Mouse (Mus musculus): ENCODE results near the gene Crb2.

Crb2 gene

DNA sequence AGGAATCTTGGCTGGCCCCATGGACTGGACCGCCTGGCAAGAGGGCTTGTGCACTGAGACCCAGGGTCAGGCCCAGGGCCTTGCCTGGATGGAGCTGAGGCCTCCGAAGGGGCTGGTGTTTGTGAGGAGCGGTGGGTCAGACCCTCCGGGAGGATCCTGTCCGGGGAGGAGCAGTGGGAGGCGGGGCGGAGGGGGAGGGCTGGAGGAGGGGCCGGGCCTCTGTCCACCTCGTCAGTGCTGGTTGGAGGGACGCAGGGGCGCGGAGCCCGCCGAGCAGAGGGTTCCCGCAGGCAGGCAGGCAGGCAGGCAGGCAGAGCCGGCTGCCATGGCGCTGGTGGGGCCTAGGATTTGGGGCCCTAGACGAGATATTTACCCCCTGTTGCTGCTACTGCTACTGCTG lies at the start of gene Crb2:
TSS of gene Crb2 (plus strand) at position 234 of the 400 bp plus-strand sequence.
- no peak for ATAC-seq (ENCODE audit: low TSS enrichment)

DNA sequence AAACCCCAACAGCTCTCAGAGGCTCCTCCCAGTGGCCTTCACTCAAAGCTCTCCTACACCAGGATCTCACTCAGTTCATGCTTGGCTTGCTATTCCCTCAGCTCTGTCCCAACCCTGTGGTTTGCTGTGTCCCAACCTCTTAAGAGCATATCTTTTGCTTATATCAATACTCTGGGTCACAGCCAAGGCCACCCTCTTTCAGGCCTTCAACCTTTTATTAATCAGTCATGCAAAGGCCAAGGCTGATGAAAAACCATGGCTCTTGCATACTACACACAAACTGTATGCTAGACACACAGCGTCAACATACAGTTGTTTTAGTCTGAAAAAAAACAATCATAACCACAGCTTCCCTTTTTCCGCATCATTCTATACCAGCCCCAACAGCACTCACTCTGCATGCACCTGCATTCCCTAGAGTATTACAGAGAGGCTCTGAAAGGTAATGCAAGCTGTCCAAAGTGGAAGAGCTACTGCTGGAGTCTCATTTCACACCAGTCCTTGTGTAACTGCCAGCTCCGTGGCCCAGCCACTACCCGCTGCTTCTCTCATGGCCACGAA lies 44.7 kb upstream of the Crb2 start:
- no peak for ATAC-seq (ENCODE audit: low TSS enrichment)

DNA sequence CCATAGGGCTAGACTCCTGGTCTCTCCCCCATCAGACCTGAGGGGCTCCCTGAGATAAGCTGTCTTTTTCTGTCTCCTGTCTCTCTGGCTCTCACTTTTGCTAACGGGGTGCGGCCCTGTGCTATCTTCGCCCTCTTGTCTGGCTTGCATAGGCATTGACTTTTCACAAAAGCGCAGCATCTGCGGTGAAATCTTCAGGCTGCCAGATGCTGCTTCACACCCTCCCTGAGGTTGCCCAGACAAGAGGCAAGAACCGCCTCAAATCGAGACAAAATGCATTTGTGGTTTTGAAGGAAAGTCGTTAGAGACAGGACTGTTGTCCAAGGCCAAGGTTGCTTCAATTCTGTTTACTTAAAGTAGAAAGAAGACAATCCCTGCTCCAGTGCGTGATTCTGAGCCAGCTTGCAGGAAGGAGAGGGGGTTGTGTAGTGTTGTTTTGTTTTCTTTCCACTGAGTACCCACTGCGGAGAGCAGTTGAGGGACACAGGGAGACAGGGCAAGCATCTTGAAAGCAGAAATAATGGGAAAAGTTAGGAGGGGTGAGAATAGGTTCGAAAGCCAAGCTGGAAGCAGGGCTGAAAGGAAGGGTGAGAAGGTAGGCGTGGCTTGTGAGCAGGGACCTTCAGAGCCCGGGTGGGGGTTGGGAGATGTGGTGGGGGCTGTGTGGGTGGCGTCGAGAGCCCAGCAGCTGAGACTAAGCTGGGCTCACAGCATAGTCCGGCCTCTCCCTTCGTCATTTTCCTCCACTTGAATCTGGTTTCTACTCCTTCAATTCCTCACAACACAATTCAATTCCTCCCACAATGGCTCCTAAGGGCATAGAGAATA lies 40.9 kb upstream of the Crb2 start:
- peak; percentile 71 for ATAC-seq (ENCODE audit: low TSS enrichment)

DNA sequence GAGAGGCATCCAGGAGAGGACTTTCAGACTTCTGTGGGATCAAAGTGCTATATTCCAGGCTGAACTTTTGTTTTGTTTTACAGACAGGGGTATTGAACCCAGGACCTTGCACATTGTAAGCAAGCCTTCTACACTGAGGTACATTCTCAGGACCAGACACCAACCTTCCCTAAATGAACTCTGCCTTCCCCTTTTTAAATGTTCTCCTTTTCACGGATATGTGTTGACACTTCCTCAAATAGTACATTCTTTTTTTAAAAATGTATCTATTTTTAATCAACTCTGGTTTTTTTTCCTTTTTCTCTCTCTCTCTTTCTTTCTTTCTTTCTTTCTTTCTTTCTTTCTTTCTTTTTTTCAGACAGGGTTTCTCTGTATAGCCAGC lies 40.3 kb upstream of the Crb2 start:
- no peak for ATAC-seq (ENCODE audit: low TSS enrichment)

GRCm38 (mm10) chr2:37741806-37742554 lies 34.1 kb upstream of the Crb2 start:
- peak; percentile 66 for ATAC-seq (ENCODE audit: low TSS enrichment)

DNA sequence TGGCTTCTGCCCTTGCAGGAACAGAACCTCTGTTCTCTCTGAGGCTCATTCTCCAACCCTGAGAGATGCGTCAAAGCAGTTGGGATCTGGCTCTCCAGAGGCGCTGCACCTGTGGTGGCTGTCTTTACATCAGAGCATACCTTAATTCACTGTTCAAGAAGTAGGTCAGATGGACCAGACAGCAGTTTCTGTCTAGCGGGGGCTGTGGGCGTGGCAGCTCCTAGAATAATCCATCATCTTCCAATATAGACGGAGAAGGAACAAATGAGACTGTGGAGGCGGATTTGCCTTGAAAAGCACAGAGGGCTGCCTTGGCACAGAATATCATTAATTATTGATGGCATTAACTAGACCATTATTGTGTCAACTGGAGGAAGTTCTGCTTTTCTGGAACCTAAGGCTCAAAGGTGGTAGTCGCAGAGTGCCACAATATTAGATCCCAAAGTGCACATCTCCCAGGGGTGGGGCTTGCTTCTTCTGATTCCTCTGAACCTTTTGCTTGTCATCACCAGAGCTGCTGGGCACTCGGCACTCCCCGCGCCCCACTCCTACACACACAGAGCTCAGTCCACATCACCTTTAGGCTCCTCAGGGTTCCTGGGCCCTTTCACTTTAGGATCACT lies 31.2 kb upstream of the Crb2 start:
- ATAC-seq (ENCODE audit: low TSS enrichment), result peak; percentile 17; the same call in 1 of the 2 replicates

- no peak for ATAC-seq (ENCODE audit: low TSS enrichment)
These were observed 29.6 kb upstream of the Crb2 start for GRCm38 (mm10) chr2:37746293-37747049.

DNA sequence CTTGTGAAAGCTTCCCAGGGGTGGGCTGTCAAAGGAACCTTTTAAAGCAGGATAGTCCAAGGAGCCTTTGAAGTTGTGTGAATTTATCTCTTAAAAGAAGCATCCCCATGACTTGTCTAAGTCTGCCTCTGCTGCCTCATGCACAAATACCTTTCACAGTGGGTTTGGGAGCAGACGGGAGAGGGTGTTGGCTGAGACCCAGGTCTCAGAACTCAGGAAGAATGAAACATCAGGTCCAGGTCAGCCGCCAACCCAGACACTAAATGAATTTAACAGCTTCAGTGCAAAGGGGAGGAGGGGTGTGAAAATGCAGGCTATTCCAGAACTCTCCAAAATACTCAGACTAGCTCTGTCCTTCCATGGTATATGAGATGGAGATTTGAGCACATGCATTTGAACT lies 28.1 kb upstream of the Crb2 start:
- ATAC-seq (ENCODE audit: low TSS enrichment), result peak; percentile 32

DNA sequence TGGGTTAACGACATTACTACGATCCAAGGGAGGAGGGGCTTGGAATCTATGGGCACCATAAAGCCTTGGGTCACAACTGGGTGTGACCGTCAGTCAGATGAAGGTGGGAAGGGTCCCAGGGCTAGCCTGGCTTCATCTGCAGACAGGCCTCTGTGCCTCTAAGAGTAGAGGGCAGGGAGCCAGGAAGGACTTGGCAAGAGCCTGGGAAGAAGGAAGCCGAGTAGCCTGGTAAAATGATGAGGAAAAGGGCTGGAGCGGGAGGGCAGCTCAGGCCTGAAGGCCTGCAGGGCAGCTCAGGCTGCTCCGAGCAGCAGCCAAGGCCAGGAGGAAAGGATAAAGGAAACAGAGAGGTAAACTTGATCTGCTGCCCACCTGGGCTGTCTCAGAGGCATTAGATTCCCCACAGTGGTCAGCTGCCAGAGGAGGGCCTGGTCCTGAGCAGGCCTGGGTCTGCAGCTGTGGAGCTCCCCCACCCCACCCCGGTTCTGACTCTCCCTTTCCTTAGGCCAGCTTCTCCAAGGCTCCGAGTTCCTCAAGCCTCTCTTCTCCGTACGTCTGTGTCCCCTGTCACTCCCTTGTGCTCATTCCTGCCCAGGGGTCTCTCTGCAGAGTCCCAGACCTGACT lies 27.5 kb upstream of the Crb2 start:
- ATAC-seq (ENCODE audit: low TSS enrichment), result peak; percentile 27

GRCm38 (mm10) chr2:37749323-37749722 lies 26.7 kb upstream of the Crb2 start:
- no peak for ATAC-seq (ENCODE audit: low TSS enrichment)

GRCm38 (mm10) chr2:37751114-37751513 lies 24.9 kb upstream of the Crb2 start:
- ATAC-seq (ENCODE audit: low TSS enrichment), result no peak

DNA sequence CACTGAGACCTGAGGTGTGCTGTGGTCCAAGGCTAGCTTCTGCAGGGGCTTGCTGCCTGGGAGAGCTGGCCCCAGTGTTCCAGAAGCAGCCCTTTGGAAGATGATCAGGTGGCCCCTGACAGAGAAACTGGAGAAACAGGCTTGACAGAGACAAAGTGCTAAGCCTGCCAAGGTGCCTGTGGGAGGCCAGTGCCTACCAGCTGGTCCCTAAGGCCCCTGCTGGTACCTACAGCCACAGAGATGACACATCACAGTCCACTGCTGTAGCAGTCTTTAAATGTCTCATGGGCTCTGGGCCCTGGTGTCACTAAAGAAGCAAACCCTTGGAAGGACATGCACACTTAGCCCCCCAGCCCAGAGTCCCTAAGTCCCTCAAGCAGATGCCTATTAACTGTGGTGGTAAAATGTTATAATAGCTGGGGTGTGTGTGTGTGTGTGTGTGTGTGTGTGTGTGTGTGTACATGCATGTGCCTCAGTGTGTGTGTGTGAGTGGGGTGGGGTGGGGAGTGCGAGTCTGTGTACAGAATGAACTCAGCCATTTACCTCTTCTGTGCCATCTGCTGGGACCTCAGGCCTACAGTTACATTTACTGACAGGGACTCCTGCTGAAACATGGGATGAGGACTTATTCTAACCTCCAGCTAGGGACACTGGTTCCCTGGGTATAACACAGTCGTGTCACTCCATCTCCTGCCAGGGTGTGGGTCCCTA lies 19.7 kb upstream of the Crb2 start:
- no peak for ATAC-seq (ENCODE audit: low TSS enrichment)

DNA sequence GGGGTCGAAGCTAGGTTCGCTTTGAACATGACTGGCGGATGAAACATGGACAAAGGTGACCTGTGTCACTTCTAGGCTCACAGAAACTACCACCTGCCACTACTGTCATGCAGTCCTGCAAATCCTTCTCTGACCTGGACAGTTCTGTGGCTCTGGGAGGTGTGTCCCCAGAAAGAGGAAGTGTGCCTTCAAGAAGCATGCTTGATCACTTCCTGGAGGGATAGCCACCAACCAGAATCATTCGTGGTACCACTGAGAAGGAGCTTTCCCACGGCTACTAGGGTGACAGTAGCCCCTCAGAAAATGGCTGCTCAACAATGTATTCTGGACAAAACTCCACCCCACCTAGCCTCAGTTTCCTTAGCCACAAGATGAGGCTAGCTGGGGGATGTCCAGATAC lies 19.0 kb upstream of the Crb2 start:
- ATAC-seq (ENCODE audit: low TSS enrichment), result no peak

- ATAC-seq (ENCODE audit: low TSS enrichment), result no peak
These were observed 18.3 kb upstream of the Crb2 start for GRCm38 (mm10) chr2:37757784-37758183.

DNA sequence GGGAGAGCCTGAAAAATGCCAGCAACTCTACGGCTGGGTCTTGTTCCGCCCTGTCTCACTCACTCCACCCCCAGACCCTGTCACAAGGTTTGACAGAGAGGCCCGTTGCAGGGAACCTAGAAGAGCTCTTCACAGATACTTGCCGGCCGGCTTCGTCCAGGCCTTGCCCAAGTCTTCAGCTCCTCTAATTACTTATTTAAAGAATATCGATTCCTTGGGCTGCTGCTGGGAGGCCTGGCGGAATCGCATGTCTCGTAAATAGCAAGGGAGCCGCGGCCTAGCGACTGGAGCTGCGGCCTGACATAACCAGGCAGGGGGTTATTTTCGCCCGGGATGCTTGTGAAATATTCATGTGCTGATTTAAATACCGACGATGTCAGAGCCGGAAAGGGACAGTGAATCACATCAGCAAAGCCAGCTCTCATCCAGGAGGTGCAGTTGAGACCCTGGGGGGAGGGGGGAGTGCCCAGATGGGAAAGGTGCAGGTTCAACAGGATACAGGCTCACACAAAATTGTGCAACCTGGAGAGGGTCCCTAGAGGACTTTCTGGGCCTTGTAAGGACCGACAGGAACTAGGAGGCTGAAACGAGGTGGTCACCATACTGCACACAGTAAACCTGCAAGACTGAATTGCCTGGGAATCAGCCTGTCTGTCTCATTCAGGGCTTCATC lies 17.6 kb upstream of the Crb2 start:
- ATAC-seq (ENCODE audit: low TSS enrichment), result 0 out of 2 replicates have a peak, but pooled peaks have one; percentile 21

- ATAC-seq (ENCODE audit: low TSS enrichment), result no peak
These were observed 15.4 kb upstream of the Crb2 start for GRCm38 (mm10) chr2:37760633-37761032.

GRCm38 (mm10) chr2:37763638-37764037 lies 12.4 kb upstream of the Crb2 start:
- no peak for ATAC-seq (ENCODE audit: low TSS enrichment)

DNA sequence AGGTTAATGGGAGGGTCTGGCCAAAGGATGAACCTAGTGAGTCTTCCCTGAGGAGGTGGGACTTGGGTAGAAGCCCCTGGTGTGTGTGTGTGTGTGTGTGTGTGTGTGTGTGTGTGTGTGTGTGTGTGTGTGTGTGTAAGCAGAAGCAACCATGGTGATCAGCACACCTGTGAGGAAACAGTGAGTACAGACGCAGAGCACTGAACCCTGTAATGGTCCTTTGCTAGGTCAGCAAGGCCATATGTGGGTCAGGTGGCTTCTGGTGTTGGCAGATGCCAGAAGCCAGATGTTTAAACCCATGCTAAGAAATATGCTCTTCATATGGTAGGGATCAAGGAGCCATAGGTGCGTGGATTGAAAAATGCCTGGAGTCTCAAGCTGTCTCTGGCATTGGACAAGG lies 11.5 kb upstream of the Crb2 start:
- no peak for ATAC-seq (ENCODE audit: low TSS enrichment)

DNA sequence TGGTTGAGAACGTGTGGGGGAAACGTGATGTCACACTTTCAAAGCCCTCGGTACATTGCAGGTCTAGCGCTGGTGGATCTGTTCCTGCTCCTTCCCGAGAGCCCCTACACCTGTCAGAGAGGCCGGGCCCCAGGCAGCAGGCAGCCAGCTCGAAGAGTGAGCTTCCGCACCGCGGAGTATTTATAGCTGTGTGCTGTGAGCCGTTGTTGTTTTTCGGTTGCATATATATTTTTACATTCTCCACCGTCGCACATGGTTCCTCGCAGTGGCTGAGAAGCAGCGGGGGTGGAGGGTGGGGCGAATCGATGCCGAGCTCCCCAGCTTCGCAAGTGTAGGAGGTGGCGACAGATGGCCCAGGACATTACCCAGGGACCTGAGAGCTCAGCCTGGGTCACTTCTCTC lies 11.0 kb upstream of the Crb2 start:
- ATAC-seq (ENCODE audit: low TSS enrichment), result peak; percentile 64

Measured in frontal cortex, adult (tissue).